Mouse (Mus musculus): ENCODE measurements around the gene Abhd17a.

Gene Abhd17a

DNA sequence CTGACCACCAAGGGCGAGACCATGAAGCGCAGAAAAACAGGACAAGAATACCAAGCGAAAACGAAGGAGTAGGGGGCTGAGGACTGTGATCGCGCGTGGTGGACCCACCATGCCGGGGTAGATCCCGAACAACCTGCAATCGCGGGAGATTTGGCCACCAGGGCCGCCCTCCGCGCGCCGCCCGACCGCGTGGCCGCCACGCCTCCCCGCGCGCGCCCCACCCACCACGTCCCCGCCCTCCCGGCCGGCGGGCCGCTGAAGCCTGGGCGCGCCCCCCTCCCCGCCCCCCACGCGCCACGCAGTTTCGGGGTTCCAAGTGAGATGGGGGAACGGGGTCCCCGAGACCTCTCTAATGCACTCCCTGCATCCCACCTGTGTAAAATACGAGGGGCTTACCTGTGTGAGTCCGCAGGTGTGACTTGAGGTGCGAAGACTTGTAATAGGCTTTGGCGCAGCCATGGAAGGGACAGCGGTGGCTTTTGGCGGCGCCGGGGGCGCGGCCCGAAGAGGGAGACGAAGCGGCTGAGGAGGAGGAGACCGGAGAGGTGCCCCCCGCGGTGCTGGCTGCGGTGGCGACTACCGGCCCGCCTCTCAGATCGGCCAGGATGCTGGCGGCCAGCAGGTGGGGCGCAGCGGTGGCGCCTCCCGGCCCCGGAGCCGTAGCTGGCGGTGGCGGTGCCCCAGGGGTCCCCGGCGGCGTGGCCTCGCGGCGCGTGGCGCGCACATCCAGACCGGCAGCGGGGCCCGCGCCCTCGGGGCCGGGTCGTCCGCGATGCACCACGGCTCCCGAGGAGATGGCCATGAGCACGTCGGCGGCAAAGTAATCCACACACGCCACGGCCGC is 13.6 kb downstream of the Abhd17a start:
- peak; percentile 50 for DNase-seq (ENCODE audit: low read depth, low spot score)

DNA sequence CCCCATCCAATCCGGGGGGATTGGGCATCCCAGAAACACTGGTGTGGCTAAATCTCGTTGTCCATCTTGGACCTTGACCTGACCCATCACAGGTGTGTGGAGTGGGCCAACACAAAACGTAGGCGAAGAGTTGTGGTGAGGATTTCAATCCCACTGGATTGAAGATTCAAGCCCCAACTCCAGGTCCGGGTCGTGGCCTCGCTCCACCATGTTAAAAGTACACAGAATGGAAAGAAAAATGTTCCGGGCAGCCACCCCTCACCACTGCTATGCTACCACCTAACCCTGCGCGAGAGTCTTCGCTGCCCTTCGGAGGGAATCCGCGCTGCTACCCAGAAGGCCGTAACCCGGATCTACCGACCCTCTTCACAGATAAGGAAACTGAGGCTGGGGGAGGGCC is 14.2 kb downstream of the Abhd17a start:
- DNase-seq (ENCODE audit: low read depth, low spot score), result no peak

DNA sequence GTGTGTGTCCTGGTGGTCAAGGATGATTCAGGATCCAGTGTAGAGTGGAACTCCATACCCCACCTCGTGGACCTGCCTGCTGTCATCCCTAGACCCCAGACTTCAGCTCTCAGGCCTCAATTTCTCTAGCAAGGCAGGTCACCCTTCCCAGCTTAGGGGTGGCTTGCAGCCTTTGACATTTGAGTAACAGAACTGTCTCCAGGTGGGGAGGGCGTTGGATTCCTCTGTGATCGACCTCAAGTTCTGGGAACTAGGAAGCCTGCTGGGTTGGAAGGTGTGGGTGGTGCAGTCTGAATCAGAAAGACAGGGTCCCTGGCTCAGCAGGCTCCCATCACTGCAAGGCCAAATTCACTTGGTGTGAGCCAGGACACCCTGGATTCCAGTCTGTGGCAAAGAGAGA is 15.2 kb downstream of the Abhd17a start:
- no peak for DNase-seq (ENCODE audit: low read depth, low spot score)

DNA sequence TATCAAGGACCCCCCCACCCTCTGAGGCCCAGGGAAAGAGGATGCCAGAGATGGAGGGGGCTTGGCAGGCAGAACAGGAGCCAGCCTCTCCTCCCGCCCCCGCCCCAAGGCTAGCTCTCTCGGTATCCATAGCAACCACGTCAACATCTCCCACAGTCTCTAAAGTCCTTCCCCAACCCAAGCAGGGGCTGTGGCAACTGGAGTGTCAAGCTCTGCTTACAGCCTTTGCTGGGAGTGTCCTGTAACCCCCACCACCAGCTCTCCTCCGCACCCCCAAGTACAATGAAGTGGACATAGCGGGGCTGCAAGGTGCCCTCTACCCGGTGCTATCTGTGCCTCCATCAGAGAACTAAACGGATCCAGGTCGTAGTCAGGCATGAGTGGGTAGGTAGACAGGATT is 16.2 kb downstream of the Abhd17a start:
- peak; percentile 17 for DNase-seq (ENCODE audit: low read depth, low spot score)

DNA sequence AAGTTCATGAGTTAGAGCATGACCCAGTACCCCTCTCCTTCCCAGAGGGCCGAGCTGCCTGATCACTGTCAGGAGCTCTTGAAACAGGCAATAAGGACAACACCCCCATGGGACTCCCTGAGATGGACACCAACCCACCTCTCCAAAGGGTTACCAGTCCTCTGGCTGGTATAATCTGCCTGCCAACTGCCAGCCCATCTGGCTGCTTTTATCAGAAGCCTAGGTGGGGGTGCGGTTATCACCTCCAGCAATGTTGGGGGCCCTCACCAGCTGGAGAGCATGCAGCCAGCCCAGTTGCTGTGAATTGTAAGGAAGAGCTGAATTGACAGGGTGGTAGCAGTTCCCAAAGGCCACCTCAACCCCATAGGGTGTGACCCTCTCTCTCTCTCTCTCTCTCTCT is 17.7 kb downstream of the Abhd17a start:
- no peak for DNase-seq (ENCODE audit: low read depth, low spot score)

DNA sequence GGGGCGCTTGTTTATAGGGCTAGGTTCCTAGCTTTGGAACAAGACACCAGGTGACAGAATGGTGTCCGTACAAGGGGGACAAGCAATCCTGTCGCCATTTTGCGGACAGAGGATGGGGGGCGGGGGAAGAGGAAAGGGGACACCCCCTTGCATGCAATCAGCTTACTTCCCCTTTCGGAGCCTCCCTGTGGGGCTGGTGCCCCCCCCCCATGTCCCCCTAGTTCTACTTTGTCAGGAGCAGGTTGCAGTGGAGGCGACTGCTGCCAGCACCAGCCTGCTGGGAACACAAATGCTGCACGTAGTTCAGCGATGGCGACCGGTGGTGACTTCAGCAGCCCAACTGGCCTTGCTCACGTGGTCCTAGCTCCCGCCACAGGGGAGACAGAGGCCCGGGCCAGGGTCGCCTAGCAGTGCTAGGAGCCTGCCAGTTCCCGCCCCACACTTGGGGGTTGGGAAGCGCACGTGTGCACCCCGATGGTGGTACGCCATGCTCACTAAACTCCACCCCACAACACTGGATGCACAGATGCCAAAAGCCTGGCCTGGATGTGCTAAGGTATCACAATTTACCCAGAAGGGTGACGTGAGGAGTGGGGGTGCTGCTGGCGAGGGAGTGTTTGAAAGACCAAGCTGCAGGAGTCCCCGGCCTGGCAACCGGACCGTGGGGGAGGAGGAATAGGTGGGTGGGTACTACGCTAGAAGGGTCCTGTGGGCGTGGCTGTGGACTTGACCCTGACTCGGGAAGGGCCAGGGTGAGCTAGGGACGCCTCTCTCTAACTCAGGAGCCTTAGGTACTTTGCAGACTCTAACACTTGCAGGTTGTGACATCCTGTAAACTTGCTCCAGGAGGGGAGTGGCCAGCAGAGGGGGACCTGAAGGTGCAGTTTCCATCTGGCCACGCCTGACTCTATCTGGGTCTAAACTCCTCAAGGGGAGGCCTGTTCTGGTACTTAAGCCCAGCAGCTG is 19.0 kb downstream of the Abhd17a start:
- DNase-seq (ENCODE audit: low read depth, low spot score), result peak; percentile 34

DNA sequence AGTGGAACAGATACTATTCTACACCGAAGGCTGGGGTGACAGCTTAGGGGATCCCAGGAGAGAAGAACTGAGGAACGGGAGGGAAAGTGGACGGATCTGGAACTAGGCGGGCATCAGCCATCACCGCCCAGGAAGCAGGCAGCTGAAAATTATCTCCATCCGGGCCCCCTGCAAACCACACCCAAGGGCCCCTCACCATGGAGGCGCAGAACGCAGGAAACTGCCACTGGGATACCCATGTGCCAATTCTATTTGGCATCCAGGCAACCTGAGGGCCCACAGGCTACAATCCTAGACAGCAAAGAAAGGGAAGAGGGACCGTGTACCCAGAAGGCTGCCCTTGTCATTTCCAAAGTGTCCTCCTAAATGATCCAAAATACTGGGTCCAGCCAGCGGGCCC is 19.7 kb downstream of the Abhd17a start:
- no peak for DNase-seq (ENCODE audit: low read depth, low spot score)

DNA sequence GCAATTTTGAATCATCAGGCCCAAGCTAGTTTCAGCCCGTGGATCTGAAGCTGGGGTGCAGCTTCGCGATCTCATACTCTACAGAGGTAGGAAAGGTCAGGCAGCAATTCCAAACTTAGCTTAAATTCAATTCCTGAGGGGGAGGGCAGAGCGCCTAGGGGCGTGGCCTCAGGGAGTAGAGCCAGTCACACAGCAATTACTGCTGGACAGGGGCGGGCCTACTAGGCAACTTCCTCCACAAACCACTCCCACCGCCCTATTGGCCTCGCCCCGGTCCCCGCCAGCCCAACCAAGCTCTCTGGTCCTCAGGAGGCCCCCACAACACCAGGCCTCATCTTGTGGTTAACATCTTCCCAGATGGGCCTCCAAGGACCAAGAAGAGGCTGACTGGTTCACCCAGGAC is 20.5 kb downstream of the Abhd17a start:
- DNase-seq (ENCODE audit: low read depth, low spot score), result peak; percentile 41

DNA sequence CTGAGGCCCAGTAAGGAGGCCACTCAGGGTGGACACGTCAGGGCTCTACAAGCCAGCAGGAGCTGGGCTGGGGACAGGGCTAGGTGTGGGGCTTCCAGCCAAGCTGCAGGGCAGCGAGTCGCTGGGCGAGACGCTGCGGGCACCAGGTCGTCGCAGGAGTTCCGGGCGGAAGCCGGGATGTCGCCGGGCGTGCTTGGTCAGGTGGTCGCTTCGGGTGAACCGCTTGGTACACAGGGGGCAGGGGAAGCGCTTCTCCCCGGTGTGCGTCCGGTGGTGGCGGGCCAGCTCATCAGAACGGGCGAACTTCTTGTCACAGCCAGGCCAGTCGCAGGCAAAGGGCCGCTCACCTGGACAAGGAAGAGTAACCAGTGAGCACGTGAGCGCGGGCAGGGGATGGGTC is 21.3 kb downstream of the Abhd17a start:
- no peak for DNase-seq (ENCODE audit: low read depth, low spot score)

DNA sequence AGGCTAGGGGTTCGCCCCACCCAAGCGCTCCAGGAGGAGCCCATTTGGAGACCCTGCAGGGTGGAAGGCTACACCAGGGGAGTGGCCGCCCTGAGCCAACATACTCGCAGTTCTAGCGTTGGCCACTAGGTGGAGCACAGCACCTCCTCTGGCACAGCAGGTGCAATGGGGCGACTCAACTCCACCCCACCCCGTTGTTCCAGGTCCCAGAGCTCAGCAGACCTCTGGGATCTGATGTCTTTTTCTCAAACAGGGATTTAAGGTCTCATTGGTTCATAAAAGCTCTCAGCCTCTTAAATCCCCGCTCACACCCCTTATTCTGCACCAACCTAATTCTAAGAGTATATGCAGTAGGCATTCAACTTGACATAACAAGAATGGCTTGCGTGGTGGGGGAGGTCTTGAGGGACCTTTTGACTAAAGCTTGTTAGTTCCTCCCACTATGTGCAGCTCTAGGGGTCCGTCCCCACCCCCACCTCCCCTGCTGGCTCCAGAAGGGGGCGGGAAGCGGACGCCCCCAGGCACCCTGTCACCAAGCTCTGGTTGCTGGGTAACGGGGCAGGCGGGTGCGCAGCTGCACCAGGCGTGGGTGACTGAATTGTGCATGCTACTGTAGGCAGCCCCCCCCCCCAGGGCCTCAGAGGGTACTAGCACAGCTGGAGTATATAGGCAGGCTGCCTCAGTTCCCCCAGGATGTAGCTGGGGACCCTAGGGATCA is 23.6 kb downstream of the Abhd17a start:
- DNase-seq (ENCODE audit: low read depth, low spot score), result peak; percentile 89

DNA sequence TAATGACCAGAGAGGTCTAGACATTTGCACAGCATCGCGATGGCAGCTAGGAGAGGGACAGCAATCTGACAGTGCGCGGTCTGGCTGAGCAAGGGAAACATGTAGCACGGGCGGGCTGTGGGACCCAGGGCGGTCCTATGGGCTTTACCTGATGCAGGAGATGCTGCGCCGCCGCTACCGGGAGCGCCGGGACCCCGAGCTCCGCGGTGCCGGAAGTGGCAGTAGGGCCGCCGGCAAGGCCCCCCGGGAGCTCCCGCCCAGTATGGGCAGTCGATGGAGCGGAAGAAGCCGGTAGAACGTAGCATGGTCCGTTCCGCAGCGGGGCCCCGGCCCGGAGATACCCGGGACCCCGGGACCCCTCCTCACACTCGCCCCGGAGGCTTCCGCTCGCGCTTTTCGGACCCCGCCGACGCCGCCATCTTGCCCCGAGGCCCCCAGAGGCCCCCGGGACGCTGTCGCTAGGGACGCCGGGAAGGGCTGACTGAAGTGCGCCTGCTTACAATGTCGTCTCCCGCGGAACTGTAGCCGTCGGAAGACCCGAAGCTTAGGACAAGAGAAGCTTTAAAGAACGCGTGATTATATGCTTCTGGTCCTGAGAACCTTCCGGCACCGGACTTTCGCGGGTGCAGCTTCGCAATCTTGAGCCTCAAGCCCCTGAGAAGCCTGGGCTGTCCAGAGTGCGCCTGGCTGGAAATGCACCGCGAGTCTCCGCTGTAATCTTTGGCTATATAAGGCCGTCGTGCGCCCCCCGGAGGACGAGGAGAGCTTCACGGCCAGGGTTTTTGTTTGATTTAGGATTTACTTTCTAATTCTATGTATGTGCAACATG is 28.8 kb downstream of the Abhd17a start, which contains the start of gene Rexo1:
Gene Rexo1 (minus strand): TSS at position 445 of the 829 bp plus-strand sequence.
- peak; percentile 92 for DNase-seq (ENCODE audit: low read depth, low spot score)

DNA sequence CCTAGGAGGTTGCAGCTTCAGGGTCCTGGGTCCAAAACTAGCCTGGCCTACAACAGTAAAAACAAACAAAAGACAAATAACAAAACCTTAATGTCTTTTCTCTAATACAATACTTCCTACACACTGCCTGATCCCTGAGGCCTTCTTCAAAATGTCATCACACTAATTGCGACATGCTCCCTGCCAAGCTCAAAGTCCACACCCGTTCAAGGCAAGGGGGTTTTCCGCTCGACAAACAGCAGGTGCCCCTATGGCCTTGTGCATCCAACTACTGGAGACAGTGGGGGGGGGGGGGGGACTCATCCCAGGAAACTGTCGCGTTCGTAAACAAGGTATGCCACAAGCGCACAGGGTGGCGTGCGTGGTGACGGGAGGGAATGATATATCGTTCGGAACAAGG is 29.5 kb downstream of the Abhd17a start:
- no peak for DNase-seq (ENCODE audit: low read depth, low spot score)

DNA sequence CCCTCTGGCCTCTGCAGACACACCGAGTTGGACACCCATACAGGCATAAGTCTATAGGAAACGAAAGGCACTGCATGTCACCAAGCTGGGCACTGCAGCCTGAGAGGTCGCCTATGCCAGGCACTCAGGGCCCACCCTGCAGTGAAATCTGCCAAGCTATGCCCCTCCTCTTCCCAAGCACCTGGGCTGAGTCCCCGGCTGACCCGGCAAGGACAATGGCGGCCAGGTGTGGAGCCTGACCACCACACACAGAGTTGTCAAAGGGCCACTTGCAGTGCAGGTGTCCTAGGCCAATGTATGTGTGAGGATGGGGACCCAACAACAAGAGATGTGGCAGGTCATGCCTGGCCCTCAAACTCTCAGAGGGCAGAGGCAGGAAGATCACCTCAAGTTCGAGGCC is 30.7 kb downstream of the Abhd17a start:
- DNase-seq (ENCODE audit: low read depth, low spot score), result no peak

DNA sequence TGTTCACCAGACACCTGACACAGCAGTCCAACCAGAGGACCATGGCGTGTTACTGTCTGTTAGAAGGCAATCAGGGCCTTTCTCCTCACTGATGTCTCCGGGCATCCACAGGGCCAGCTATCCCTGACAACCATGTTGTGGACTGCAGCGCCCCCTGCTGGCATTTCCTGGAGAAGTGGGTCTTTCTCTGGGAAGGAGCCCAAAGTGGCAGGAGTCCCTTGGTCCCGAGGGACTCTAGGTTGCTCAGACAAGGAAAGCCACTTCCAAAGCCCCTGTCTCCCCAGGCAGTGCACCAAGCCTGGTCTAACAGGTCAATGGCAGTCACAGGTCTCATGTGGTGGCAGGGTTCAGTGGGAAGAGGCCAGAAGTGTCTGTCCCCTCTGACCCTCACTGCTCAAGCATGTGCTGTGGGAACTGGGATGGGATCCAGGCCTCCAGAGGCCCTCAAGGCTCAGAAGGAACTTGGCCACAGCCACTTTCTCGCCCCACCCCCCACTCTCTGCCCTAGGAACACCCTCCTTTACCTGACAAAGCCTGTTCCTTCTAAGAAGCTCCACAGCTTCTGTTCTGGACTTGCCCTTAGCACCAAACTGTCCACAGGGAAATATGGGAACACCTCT is 32.7 kb downstream of the Abhd17a start:
- DNase-seq (ENCODE audit: low read depth, low spot score), result peak; percentile 75

DNA sequence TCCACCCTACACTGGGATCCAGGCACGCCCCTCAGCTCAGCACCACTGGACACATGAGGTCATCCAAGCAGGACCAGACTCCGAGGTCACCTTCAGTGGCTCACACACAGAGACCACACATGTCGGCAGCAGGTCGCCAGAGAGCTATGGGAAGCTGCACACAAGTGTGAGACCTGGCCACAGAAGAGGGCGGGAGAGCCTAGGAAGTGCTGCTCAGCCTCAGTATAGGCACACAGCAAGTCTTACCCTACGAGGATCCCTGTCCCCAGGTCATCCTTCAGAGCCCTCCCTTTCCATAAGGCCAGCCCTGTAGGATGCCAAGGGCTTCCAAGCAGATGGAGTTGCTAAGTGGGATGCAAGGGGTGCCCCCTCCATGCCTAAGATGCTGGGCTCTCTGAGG is 36.1 kb downstream of the Abhd17a start:
- no peak for DNase-seq (ENCODE audit: low read depth, low spot score)

DNA sequence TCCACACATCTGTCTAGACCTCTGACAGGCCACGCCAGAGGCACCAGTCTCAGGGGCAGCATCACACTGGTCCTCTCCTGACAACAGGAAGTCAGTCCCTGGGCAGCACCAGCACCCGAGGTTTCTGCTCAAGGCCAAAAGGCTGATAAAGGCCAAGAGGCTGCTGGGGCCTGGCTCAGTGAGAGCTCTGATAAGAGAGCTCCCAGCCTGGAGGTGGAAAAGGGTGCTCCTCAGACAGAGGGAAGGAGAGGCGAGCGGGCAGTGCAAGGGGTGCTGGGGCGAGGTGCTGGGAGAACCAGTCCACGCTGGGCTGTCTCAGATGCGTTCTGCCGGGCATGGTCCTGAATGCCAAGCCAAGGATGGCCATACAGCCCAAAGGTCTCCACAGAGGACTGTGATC is 36.6 kb downstream of the Abhd17a start:
- DNase-seq (ENCODE audit: low read depth, low spot score), result no peak

DNA sequence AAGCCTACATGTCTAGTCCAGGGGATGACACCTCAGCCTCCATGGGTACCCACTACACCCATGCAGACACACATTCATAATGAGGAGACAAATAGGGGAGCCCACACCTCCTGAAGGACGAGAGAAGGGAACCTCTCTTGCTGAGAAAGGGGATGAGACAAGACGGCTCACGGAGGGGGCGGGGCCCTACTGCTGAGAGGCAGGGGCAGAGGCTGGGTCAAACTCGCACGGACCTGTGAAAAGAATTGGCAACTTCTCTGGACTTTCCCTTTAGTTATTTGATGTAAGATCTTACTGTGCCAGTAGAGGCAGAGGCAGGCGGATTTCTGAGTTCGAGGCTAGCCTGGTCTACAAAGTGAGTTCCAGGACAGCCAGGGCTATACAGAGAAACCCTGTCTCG is 37.8 kb downstream of the Abhd17a start:
- DNase-seq (ENCODE audit: low read depth, low spot score), result no peak

DNA sequence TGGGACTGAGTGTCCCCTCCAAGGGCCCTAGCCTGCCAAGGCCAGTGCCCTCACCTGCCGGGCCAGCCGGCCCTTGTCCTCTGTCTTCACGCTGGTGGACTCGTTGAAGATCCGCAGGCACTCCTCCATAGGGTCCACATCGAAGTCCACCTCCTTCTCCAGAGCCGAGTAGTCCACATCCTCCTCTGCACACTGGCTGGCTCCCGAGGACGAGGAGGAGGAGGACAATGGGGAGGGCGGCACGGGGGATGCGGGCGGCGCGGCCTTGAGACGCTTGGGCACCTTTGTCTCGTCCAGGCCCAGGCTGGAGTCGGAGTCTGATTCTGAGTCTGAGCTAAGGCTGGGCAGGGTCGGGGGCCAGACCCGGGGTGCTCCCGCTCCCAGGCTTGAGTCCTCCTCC is 40.9 kb downstream of the Abhd17a start:
- no peak for DNase-seq (ENCODE audit: low read depth, low spot score)

DNA sequence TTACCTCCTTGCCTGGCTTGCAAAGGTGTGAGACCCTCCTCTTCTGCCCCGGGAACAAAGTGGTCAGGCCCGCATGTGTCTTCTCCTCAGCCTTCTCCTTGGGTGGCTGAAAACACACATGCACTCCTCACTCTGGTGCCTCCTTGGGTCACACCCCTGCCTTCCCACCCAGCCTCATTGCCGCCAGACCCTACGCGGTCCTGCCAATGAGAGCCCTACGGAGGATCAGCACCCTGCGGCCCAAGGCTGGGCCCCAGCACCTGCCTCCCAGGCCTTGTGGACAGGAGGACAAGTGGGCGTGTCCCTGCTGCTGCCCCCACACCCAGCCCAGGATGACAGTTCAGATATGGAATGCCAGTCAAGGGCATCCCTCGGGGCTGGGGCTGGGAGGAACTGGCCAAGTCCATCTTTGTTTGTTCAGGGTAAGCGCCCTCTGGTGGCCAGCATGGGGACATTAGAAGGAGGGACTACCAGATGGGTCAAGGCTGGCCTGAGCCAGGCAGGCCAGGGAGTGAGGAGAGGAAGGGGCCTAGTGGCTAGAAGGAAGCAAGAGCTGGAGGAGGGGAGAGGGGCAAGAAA is 41.6 kb downstream of the Abhd17a start:
- DNase-seq (ENCODE audit: low read depth, low spot score), result peak; percentile 85

DNA sequence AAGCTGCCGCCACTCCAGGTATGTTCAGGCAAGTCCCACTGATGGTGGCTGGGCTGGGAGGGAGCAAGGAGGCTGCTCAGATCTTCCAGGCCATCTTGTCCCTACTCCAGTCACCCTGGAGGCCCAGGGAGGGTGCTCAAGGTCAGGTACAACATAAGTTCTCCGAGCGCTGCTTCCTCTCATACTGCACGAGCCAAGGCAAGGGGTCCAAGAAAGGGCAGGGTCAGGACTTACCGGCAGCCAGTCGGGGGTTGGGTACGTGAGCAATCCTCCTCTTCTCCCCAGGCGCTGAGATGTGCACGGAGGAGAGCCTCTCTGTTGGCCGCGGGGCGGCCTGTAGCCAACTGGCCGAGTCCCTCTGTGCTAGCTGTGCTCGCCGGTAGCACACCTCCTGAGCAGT is 42.6 kb downstream of the Abhd17a start:
- DNase-seq (ENCODE audit: low read depth, low spot score), result no peak

Data from mesoderm, embryonic 11.5 days (tissue).